Mouse (Mus musculus) liver, embryonic 16.5 days (tissue): ENCODE results near the gene Zfp429. TPM values are rescaled to one million over a fixed set of nuclear protein-coding genes. Genes with fewer than 3 reads are reported as not detected.
"Not testable (repeated sequence)": the region's sequence is repeated elsewhere in the genome, so short reads cannot be mapped to it uniquely, and the experiment has no call there.

ENCODE experiments used
- ATAC-seq: fragments of 200-750 bp; cut with Nextera tagmentation; 2 replicates; pipeline ENCODE4 v1.8.0; 2017; ENCODE audit warnings: low read depth, mild to moderate bottlenecking, moderate number of reproducible peaks, moderate library complexity
- H3K27ac ChIP-seq: fragments of 300-500 bp; sonication (generic); 2 replicates; pipeline ENCODE4 v1.5.1; 2014; ENCODE audit warnings: mild to moderate bottlenecking, low read length
- H3K27me3 ChIP-seq: fragments of 300-500 bp; sonication (generic); 2 replicates; pipeline ENCODE4 v1.6.1; 2014; ENCODE audit warnings: low read depth, low read length, mixed read lengths; ENCODE audit not compliant: control insufficient read depth, insufficient read depth
- H3K36me3 ChIP-seq: fragments of 300-500 bp; sonication (generic); 2 replicates; pipeline ENCODE4 v1.6.1; 2014; ENCODE audit warnings: mild to moderate bottlenecking; ENCODE audit not compliant: control insufficient read depth, insufficient read depth
- H3K4me1 ChIP-seq: fragments of 300-500 bp; sonication (generic); 2 replicates; pipeline ENCODE4 v1.6.1; 2014; ENCODE audit warnings: low read depth, low read length, mixed read lengths; ENCODE audit not compliant: control insufficient read depth
- H3K4me2 ChIP-seq: fragments of 300-500 bp; sonication (generic); 2 replicates; pipeline ENCODE4 v1.6.1; 2014; ENCODE audit warnings: low read depth, low read length, mixed read lengths
- H3K4me3 ChIP-seq: fragments of 300-500 bp; sonication (generic); 2 replicates; pipeline ENCODE4 v1.5.1; 2014; ENCODE audit warnings: low read depth, mild to moderate bottlenecking, low read length
- H3K9ac ChIP-seq: fragments of 300-500 bp; sonication (generic); 2 replicates; pipeline ENCODE4 v1.6.1; 2014; ENCODE audit warnings: low read depth, low read length
- H3K9me3 ChIP-seq: fragments of 300-500 bp; sonication (generic); replicated peaks from 2 replicates; pipeline ENCODE4 v1.6.1; 2016; ENCODE audit warnings: low read length; ENCODE audit not compliant: control insufficient read depth
- WGBS: fragments of 180-500 bp; shearing (Covaris S2); extraction: QIAGEN DNeasy Blood & Tissue Kit; methylation state at CpG from one replicate; pipeline ENCODE4 v1.1.7; 2014; ENCODE audit not compliant: insufficient replicate concordance; 5-methylcytosine and 5-hydroxymethylcytosine counted together
- polyA plus RNA-seq: library from polyadenylated mRNA; unstranded; fragments of >200 nt; fragmentation: Nextera tagmentation; extraction: Ambion mirVana; gene quantifications from 2 replicates; pipeline ENCODE4 v1.2.1, GENCODE M21; 2015

Zfp429 gene
- polyA plus RNA-seq, 1 experiment from 2014 or later = 2.1 TPM

DNA sequence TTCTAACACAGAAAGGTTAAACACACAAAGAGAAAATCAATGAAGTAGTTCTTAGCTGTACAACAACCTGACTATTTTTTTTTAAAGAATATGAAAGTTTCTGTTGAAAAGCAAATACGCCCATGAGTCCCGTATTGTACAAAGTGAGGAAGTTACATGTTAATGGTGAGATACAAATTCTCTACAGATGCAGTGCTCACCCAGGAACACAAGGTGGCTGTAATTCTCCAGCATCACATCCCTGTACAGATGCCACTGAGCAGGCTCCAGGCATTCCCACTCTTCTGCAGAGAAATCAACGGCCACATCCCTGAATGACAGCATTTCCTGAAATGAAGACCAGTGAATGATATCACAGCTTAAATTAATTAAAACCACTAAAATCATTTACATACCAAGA, 14.0 kb upstream of the Zfp429 start:
- not testable (repeated sequence) for H3K9me3 ChIP-seq, H3K9ac ChIP-seq, H3K27ac ChIP-seq, H3K4me3 ChIP-seq, H3K36me3 ChIP-seq, H3K27me3 ChIP-seq, H3K4me1 ChIP-seq, H3K4me2 ChIP-seq, ATAC-seq
- WGBS = 60% methylated on average over 3 of the region's 3 CpGs

DNA sequence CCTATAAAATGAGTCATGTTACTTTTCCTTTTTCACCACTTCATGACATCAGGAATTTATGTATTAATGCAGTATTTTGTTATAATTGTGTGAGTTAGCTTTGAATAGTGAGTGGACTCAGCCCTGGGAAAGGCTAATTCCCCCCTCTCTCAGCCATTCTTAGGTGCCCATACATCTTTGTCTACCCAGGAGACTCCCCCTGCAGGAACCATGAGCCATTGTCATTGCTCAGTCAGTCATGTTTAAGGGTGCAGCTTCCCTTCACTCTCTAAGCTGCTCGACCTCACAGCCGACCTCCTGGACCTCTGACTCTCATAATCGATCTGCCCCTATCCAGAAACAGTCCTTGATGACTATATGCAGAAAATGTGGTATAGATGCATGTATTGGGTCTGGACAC, 23.4 kb downstream of the Zfp429 start:
- H3K4me2 ChIP-seq, H3K27ac ChIP-seq, H3K4me1 ChIP-seq, ATAC-seq, H3K36me3 ChIP-seq, H3K4me3 ChIP-seq, H3K27me3 ChIP-seq, H3K9me3 ChIP-seq, H3K9ac ChIP-seq: not testable (repeated sequence)
- WGBS = 52% methylated on average over 3 of the region's 3 CpGs

DNA sequence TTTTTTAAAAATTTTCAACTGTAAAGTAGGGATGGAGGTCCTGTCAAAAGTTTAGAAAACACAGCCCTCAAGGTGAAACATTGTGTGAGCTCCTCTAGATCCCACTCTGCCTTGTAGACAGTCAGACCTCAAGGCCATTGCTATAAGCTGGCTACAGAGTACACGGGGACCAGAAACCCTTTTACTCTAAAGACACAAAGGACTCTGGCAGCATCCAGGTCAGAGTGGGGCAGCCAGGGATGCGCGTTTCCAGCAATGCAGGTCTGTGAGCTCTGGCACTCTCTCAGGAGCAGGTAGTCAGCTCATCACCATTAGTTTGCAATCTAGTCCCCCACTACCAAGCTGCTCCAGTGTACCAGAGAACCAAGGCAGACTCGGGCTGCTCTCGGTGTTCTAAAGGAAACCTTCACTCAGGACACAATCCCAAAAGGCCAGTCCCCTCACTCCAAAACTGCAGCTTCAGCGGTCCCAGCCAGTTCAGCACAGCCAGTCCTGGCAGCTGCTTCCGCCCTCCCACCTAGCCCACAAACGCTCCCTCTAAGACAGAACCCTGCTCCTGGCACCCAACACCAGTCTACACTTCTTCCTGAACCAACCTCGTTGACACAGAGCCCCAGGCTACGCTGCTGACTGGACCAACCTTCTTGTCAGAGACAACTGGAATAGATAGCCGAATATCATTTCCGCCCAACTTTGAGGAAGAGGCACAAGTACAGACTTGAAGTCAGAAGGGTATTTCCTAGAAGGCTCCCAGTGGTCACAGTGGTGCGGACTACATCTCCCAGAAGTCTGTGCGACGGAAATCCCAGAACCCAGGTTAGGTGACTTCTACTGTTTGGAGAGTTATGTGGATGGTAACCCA, 24.3 kb downstream of the Zfp429 start, which contains the start of the genes Gm28041 and Zfp456:
TSS of gene Gm28041 (minus strand) at position 684 of the 862 bp plus-strand sequence.
TSS of gene Zfp456 (minus strand) at position 761 of the 862 bp plus-strand sequence.
- H3K27me3 ChIP-seq, H3K36me3 ChIP-seq, H3K9me3 ChIP-seq, H3K4me1 ChIP-seq, H3K27ac ChIP-seq: not testable (repeated sequence)
- ATAC-seq = peak; percentile 91
- Histone ChIP-seq H3K4me3 (peak within 1 kb of the TSS; percentile 64), H3K4me2 (peak within 1 kb of the TSS; percentile 72), H3K9ac (peak within 1 kb of the TSS; percentile 58)
- WGBS = 9% methylated on average over 13 of the region's 15 CpGs

DNA sequence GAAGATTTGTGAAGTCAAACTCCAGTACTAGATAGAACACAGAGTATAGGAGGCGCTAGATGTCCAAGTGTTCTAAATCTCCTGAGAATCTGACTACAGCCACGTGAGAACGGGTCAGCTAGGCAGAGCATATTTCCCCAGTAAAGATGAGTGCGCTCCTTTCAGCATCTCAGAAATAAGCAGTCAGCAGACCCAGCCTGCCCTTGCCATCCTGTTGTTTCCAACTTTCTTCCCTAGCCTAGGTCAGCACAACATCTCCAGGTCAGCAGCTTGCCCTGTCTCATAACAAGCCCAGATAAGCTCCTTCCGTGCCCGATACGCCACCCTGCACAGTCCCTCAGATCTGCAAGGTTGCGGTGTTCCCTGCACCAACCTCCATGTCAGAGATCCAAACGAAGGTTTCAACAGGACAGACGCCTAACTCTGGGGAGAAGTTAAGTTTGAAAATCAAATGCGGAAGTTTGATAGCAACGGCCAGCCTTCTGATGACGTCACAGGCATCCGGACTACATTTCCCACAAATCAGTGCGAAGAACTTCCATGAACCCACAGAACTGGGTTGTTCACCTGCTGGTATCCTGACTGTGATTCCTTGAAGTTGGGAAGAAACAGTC, 39.4 kb downstream of the Zfp429 start, which contains the start of the genes Gm28044 and Zfp953:
TSS of gene Gm28044 (minus strand) at position 406 of the 614 bp plus-strand sequence.
TSS of gene Zfp953 (minus strand) at position 475 of the 614 bp plus-strand sequence.
- no peaks in the 10 kb centered on the region for H3K27me3 ChIP-seq
- H3K36me3 ChIP-seq = no peaks in the 10 kb centered on the region
- H3K4me3 ChIP-seq = peak within 1 kb of the TSS; percentile 78
- peak; percentile 81 for ATAC-seq
- no peaks in the 10 kb centered on the region for H3K9me3 ChIP-seq
- peak within 1 kb of the TSS; percentile 68 for H3K27ac ChIP-seq
- WGBS = under 1% methylated on average over 15 of the region's 15 CpGs
- peak within 1 kb of the TSS; percentile 77 for H3K9ac ChIP-seq
- peaks cover 7% of the 10 kb centered on the region for H3K4me1 ChIP-seq
- peak within 1 kb of the TSS; percentile 51 for H3K4me2 ChIP-seq

DNA sequence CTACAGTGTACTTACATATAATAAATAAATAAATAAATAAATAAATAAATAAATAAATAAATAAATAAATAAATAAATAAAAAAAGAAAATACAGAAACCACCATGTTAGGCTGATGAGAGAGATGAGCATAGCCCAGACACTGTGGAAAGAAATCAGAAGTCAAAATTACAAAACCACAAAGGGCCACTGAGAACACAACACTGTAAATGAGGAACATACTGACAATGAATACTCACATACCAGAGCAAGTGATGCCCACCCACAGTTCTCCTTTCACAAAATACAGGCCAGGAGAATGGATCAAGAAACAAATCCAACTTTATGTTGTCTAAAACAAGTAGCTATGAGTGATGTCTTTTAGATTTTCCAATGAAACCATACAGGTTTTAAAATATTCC, 47.8 kb downstream of the Zfp429 start:
- Histone ChIP-seq H3K4me3 (no peak overlapping the region), H3K27ac (no peak overlapping the region)

DNA sequence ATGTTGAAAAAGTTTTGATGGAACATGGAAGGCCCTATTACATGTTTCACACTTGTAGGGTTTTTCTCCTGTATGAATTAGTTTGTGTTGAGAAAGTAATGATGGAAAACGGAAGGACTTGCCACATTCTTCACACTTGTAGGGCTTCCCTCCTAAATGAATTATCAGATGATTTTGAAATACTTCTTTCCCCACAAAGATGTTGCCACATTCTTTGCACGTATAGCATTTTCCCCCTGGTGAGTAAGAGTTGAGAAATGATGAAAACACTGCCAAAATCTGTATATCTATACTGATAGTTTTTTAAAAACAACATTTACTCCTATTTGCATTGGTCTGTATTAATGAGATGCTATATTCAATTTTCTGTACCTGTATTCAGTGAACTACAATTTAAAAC, 56.2 kb downstream of the Zfp429 start:
- Histone ChIP-seq H3K36me3 (peaks cover 2% of the 10 kb centered on the region), H3K4me2 (no peak overlapping the region), H3K9ac (no peak overlapping the region), H3K9me3 (no peaks in the 10 kb centered on the region), H3K27ac (no peak overlapping the region), H3K4me1 (no peaks in the 10 kb centered on the region), H3K4me3 (no peak overlapping the region), H3K27me3 (no peaks in the 10 kb centered on the region)
- WGBS = 75% methylated on average over 2 of the region's 2 CpGs
- ATAC-seq = no peak

More for the DNA sequence above, 47.8 kb downstream of the Zfp429 start:
- no peaks in the 10 kb centered on the region for H3K9me3 ChIP-seq
- ATAC-seq = no peak
- H3K4me1 ChIP-seq = no peaks in the 10 kb centered on the region
- H3K27me3 ChIP-seq = no peaks in the 10 kb centered on the region
- H3K9ac ChIP-seq = no peak overlapping the region
- no peaks in the 10 kb centered on the region for H3K36me3 ChIP-seq
- H3K4me2 ChIP-seq = no peak overlapping the region

Other genes with a start within 250 kb of the Zfp429 start
- 1.3 TPM in 2 replicates for gene Rsl1, start 226.6 kb downstream of the Zfp429 start, polyA plus RNA-seq
- gene Zfp455, start 205.3 kb downstream of the Zfp429 start, polyA plus RNA-seq = 0.28 and 0.35 TPM in 2 replicates
- 0.41 and 0.50 TPM in 2 replicates for gene Zfp458, start 121.4 kb downstream of the Zfp429 start, polyA plus RNA-seq
- 0.46 TPM in 1 of 2 replicates, not detected in the other for gene Zfp457, start 93.3 kb downstream of the Zfp429 start, polyA plus RNA-seq
- gene Zfp595, start 67.2 kb downstream of the Zfp429 start, polyA plus RNA-seq = 0.65 and 0.75 TPM in 2 replicates
- gene Gm28044, start 39.3 kb downstream of the Zfp429 start, polyA plus RNA-seq = 0.19 TPM in 1 of 2 replicates, not detected in the other
- gene Zfp953, start 39.2 kb downstream of the Zfp429 start, polyA plus RNA-seq = 0.62 and 0.63 TPM in 2 replicates
- 0.13 and 0.35 TPM in 2 replicates for gene Gm28041, start 24.1 kb downstream of the Zfp429 start, polyA plus RNA-seq
- gene Zfp456, start 24.0 kb downstream of the Zfp429 start, polyA plus RNA-seq = 0.36 and 0.47 TPM in 2 replicates
- gene Zfp459, start 21.6 kb upstream of the Zfp429 start, polyA plus RNA-seq = 0.09 and 0.14 TPM in 2 replicates
- gene Zfp874a, start 51.8 kb upstream of the Zfp429 start, polyA plus RNA-seq = 7.3 and 7.7 TPM in 2 replicates
- gene Zfp874b, start 84.4 kb upstream of the Zfp429 start, polyA plus RNA-seq = 3.0 and 3.2 TPM in 2 replicates
- 2.3 and 3.0 TPM in 2 replicates for gene Zfp58, start 100.7 kb upstream of the Zfp429 start, polyA plus RNA-seq
- gene Gm26965, start 126.3 kb upstream of the Zfp429 start, polyA plus RNA-seq = not detected in 2 replicates
- gene Zfp87, start 126.4 kb upstream of the Zfp429 start, polyA plus RNA-seq = 6.3 and 7.8 TPM in 2 replicates
- 3.9 and 4.0 TPM in 2 replicates for gene Zfp748, start 154.0 kb upstream of the Zfp429 start, polyA plus RNA-seq
- gene Zfp729b, start 209.9 kb upstream of the Zfp429 start, polyA plus RNA-seq = 1.1 TPM in 2 replicates
- gene Gm49345, start 237.9 kb upstream of the Zfp429 start, polyA plus RNA-seq = not detected in 2 replicates
- 0.77 and 0.99 TPM in 2 replicates for gene Zfp729a, start 238.0 kb upstream of the Zfp429 start, polyA plus RNA-seq